Mouse (Mus musculus) central nervous system, embryonic 18 days (tissue): ENCODE results near the gene Epha4. TPM values are rescaled to one million over a fixed set of nuclear protein-coding genes. Genes with fewer than 3 reads are reported as not detected.

Source experiments
- polyA plus RNA-seq: library from polyadenylated mRNA; depleted of rRNA; stranded (reverse); fragments of >200 nt; gene quantifications from 2 replicates; pipeline ENCODE4 v1.2.3, GENCODE M21; 2012; rRNA removed

Gene Epha4
- 45.2 and 45.4 TPM in 2 replicates for polyA plus RNA-seq

DNA sequence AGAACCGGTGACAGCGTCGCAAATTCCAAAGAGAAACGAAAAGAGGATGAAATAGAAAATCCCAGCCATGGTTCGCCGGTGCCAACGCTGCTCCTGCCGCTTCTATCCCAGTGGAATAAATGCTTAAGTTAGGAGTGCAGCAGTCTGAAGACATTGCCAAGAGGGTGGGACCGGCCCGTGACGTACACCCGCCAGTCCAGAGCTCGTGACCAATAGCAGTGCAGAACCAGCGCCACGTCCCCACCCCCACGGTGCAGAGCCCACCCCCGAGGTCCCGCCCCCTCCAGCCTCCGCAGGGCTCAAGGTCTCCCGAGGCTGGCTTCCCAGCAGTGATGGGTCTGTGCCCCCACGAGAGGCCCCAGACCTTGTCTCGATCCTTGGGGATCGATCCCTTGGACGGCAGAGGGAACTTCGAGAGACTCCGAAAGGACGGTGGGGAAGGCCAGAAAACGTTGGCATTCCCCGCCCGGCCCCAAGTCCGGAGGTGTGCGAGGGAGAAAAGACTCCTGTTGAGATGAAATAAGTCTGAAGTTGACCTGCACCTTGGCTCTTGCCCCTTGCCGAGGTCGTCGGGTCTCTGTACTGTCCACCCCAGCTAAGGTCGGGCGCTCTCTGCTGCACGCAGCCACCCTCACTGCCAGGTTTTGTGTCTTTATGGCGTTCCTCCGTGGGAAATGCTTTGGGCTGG lies at the start of gene Epha4:
TSS of gene Epha4 (minus strand) at position 126 of the 688 bp plus-strand sequence.

